Mouse (Mus musculus): Measurements from ENCODE around the gene Hhat.

GRCm38 (mm10) chr1:192789828-192790227 lies 18.8 kb upstream of the Hhat start:
- TF ChIP-seq CTCF (conservative IDR thresholded peaks at IDR 0.05; ENCODE audit: low read length) = no peak
- no peak for TF ChIP-seq POU5F1 (IDR thresholded peaks at IDR 0.05; ENCODE audit: borderline replicate concordance, low read length)
- TF ChIP-seq NANOG (IDR thresholded peaks at IDR 0.05; ENCODE audit: borderline replicate concordance, low read length) = no peak

Measured in E14TG2a.4 (cell line).